Mouse (Mus musculus) ES-E14 (cell line): ENCODE measurements around the gene 2700081O15Rik. TPM values are rescaled to one million over a fixed set of nuclear protein-coding genes. Genes with fewer than 3 reads are reported as not detected.
A peak's percentile ranks its signal among the peaks of the same experiment; 100 is the strongest.

Experiments used
- DNase-seq: peaks from one replicate; pipeline ENCODE4 v3.0.0-alpha.2; 2013; ENCODE audit warnings: low read depth, low spot score
- H3K27ac ChIP-seq: 2 replicates; pipeline ENCODE4 v1.5.1; 2012; ENCODE audit warnings: low read depth, mild to moderate bottlenecking, low read length, moderate library complexity, mixed read lengths; ENCODE audit not compliant: poor library complexity, insufficient read depth, severe bottlenecking
- H3K36me3 ChIP-seq: 2 replicates; pipeline ENCODE4 v1.6.1; 2012; ENCODE audit warnings: mild to moderate bottlenecking, low read length, moderate library complexity, mixed read lengths; ENCODE audit not compliant: control insufficient read depth, poor library complexity, insufficient read depth, severe bottlenecking
- H3K4me1 ChIP-seq, 2 experiments: fragments of 150-350 bp in 1 of 2; sonication (generic) in 1 of 2; 2 replicates each; pipeline ENCODE4 v1.6.1; 2012; ENCODE audit warnings: low read length in 2 of 2, mild to moderate bottlenecking in 1 of 2, mixed read lengths in 1 of 2; ENCODE audit not compliant: control insufficient read depth in 2 of 2, insufficient read depth in 2 of 2, poor library complexity in 1 of 2
- H3K4me3 ChIP-seq, 2 experiments: fragments of 150-350 bp in 1 of 2; sonication (generic) in 1 of 2; 2 replicates each; pipeline ENCODE4 v1.5.1; 2012; ENCODE audit warnings: low read length in 2 of 2, low read depth in 1 of 2, mild to moderate bottlenecking in 1 of 2, mixed read lengths in 1 of 2; ENCODE audit not compliant: insufficient read depth in 1 of 2, poor library complexity in 1 of 2, severe bottlenecking in 1 of 2
- H3K9ac ChIP-seq: 2 replicates; pipeline ENCODE4 v1.6.1; 2012; ENCODE audit warnings: low read depth, mild to moderate bottlenecking, low read length, mixed read lengths; ENCODE audit not compliant: poor library complexity, insufficient read depth, severe bottlenecking
- H3K9me3 ChIP-seq: fragments of 150-350 bp; sonication (generic); 2 replicates; pipeline ENCODE4 v1.6.1; 2012; ENCODE audit warnings: low read depth, mild to moderate bottlenecking, low read length; ENCODE audit not compliant: control insufficient read depth, insufficient read depth
- CHD2 ChIP-seq: IDR thresholded peaks from 2 replicates; pipeline ENCODE4 v1.6.1; 2014; ENCODE audit warnings: mild to moderate bottlenecking, low read depth, low read length, inconsistent platforms
- HCFC1 ChIP-seq: IDR thresholded peaks from 2 replicates; pipeline ENCODE4 v1.6.1; 2012; ENCODE audit warnings: low read length, inconsistent platforms, borderline replicate concordance; ENCODE audit not compliant: insufficient read depth
- MAFK ChIP-seq: IDR thresholded peaks from 2 replicates; pipeline ENCODE4 v1.6.1; 2014; ENCODE audit warnings: mild to moderate bottlenecking, low read depth, low read length, inconsistent platforms; ENCODE audit not compliant: insufficient read depth
- ZC3H11A ChIP-seq: IDR thresholded peaks from 2 replicates; pipeline ENCODE4 v1.6.1; 2012; ENCODE audit warnings: low read depth, mild to moderate bottlenecking, inconsistent platforms, low read length, borderline replicate concordance
- ZNF384 ChIP-seq: IDR thresholded peaks from 2 replicates; pipeline ENCODE4 v1.6.1; 2012; ENCODE audit warnings: low read depth, low read length, inconsistent platforms
- in situ Hi-C, 2 experiments: fragments of 600-800 bp; cut with MboI; formaldehyde crosslinking; loops; one replicate each; pipeline ENCODE4 v1.15.1; 2025; ENCODE audit warnings: low sequenced_read_pairs in 2 of 2, inconsistent platforms in 1 of 2; ENCODE audit not compliant: unreplicated experiment in 2 of 2
- total RNA-seq: library from RNA; depleted of rRNA; stranded (reverse); fragments of 300-350 nt; gene quantifications from 2 replicates; pipeline ENCODE4 v1.2.3, GENCODE M21; 2012

2700081O15Rik gene
- total RNA-seq, 1 experiment: 28.3 TPM

DNA sequence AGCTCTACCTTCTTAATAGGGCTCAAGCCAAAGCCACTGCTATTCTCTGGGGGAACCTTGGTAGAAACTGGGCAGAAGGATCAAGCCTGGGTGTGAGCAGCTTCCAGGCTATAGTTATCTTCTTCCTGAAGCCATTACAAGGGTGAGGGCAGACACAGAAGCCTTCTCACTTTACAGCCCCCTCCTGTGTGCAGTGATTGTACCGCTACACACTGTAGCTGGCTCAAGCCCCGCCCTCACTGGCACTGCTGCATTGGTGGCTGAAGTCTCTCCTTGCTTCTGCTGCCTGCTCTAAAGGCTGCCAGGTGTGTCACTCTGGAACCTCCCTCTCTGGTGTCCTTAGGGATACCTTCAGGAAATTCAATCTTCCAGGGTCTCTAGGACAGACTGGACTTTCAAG lies 5.1 kb upstream of the 2700081O15Rik start:
- H3K4me1 ChIP-seq: peaks cover 0 to 6% of the 10 kb centered on the region in 2 experiments; a peak in 1 of 4 replicates
- in situ Hi-C loops: no loop called here
- H3K9ac ChIP-seq: no peak overlapping the region
- TF ChIP-seq HCFC1 (no peak), ZNF384 (no peak), ZC3H11A (no peak), CHD2 (no peak), MAFK (no peak)
- no peak overlapping the region for H3K4me3 ChIP-seq
- no peak for DNase-seq
- no peak overlapping the region for H3K27ac ChIP-seq
- H3K36me3 ChIP-seq: no peaks in the 10 kb centered on the region
- no peaks in the 10 kb centered on the region for H3K9me3 ChIP-seq

DNA sequence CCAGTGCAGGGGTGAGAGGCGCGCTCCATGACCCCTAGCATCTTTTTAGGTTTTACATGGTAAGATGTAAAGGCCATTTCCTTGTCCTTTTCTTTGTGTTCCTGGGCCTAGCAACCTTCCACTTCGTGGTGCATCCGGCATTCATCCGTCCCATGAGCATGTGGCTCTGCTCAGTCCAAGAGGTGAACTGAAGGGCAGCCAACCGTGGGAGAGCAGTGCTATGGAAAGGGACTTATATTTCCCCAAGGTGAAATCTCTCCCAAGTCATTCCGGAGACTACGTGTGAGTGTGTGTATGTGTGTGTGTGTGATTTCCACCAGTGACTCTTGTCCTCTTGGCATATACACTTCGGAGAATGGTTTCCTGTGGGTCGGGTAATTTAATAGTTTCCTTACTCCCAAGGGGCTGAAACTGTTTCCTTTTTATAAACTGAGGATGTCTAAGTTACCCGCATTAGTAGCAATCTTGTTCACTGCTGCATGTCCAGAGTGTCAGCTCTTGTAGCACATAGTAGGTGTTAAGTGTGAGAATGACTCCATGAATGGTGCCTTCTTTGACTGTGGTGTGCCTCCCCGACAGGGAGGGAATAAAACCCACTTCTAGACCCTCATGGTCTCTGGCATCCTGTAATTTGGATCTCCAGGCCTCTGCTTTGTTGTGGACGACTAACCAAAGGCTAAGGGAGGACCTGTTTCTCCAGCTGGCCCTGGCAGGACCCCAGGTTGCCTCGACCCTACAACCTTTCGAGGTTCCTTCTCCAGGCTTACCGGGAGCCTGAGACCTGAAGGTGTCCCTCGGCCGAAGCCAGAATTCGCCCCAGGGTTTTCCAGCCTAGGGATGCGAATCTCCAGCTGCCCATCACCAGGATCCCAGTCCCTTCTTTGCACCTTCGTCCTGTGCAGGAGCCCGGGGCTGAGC lies 1.2 kb upstream of the 2700081O15Rik start:
- in situ Hi-C loops: no loop called here

DNA sequence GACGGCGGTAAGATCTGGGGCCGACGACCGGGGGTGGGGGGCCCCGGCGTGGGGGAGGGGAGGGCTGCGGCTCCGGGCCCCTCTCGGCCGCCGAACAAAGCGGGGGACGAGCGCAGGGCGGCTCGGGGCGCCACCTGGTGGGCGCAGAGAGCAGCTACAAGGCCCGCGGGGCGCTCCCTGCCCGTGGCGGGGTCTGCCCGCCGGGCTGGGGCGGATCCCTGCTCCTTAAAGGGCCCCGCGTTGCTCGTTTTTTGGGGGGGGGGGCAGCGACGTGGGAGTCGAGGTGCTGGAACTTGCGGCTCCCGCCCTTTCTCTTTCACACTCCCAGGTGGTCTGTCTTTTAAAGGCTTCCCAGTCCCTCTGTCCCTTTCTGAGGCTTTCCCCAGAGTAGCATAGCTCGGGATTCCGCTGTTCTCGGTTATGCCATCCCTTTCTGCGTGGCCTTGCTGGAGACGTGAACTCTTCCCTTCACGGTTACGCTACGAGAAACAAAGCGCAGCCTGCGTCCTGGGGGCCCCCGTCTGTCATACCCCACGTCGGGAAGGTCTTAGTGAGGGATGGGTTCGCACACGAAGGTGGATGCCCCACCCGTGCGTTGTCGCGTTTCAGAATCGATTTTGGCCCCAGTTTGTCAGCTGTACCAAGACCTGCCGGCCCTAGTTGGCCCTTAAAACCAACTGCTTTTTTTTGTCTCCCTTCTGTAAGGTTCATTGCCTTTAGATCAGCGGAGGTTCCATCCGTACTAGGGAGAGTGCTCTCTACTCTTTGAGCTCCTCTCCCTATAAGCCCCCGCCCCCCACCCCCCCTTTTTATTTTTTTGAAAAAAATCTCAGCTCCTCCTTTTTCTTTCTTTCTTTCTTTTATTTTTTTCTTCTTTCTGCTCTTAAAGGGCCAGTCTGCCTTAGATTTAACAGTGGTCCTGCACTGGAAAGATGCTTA lies 755 bp downstream of the 2700081O15Rik start:
- no peak overlapping the region; the same call in 1 of the 2 replicates for H3K27ac ChIP-seq

More for the DNA sequence above, 1.2 kb upstream of the 2700081O15Rik start:
- DNase-seq: no peak
- H3K4me3 ChIP-seq: peak overlapping the region; percentile 82 to 96
- peaks cover 0 to 16% of the 10 kb centered on the region in 2 experiments; a peak in 2 of 4 replicates for H3K4me1 ChIP-seq
- TF ChIP-seq HCFC1 (no peak), MAFK (no peak), CHD2 (no peak), ZNF384 (no peak), ZC3H11A (no peak)
- H3K9ac ChIP-seq: peak overlapping the region; percentile 86
- peaks cover 6% of the 10 kb centered on the region for H3K36me3 ChIP-seq
- H3K27ac ChIP-seq: no peak overlapping the region
- no peaks in the 10 kb centered on the region for H3K9me3 ChIP-seq

DNA sequence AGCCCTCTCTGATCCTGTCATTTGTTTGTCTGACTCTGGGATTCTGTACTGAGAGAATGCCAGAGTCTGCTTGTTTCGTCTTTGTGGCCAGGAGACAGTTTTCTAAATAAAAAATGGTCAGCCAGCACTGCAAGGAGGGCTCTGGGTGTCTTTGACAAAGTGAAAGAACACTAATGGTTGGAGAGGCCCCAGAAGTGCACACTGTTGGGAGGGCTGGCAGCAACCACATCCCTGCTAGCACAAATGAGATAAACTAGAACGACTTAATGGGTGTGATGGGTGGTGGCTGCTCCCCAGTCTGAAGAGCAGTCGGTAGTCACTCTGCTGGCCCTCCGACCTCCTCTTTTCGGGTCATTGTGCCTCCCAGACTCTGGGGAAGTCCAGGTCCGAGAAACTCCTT lies 1.7 kb downstream of the 2700081O15Rik start:
- no peaks in the 10 kb centered on the region for H3K9me3 ChIP-seq
- no peak overlapping the region for H3K27ac ChIP-seq
- TF ChIP-seq MAFK: no peak
- no peak for TF ChIP-seq CHD2
- TF ChIP-seq ZNF384: no peak
- TF ChIP-seq HCFC1: no peak
- no peak for TF ChIP-seq ZC3H11A
- DNase-seq: no peak
- no peak overlapping the region for H3K9ac ChIP-seq
- H3K4me3 ChIP-seq: no peak overlapping the region
- in situ Hi-C loops: no loop called here
- H3K36me3 ChIP-seq: peaks cover 9% of the 10 kb centered on the region
- H3K4me1 ChIP-seq: peaks cover 0 to 13% of the 10 kb centered on the region in 2 experiments; a peak in 2 of 4 replicates

More for the DNA sequence above, 755 bp downstream of the 2700081O15Rik start:
- peak overlapping the region; percentile 82 to 97 for H3K4me3 ChIP-seq
- peak overlapping the region; percentile 86 for H3K9ac ChIP-seq
- DNase-seq: no peak
- TF ChIP-seq ZNF384: no peak
- TF ChIP-seq ZC3H11A: peak; percentile 10; the same call in 1 of the 2 replicates
- in situ Hi-C loops: no loop called here
- no peaks in the 10 kb centered on the region for H3K9me3 ChIP-seq
- peaks cover 9% of the 10 kb centered on the region for H3K36me3 ChIP-seq
- peaks cover 0 to 13% of the 10 kb centered on the region in 2 experiments; a peak in 2 of 4 replicates for H3K4me1 ChIP-seq
